Mouse (Mus musculus): ENCODE results near the gene Itfg2. TPM values are rescaled to one million over a fixed set of nuclear protein-coding genes. Genes with fewer than 3 reads are reported as not detected.

The Itfg2 gene
- total and polyA plus RNA-seq, 3 experiments = 8.0 to 45.1 (median 17.9) TPM

DNA sequence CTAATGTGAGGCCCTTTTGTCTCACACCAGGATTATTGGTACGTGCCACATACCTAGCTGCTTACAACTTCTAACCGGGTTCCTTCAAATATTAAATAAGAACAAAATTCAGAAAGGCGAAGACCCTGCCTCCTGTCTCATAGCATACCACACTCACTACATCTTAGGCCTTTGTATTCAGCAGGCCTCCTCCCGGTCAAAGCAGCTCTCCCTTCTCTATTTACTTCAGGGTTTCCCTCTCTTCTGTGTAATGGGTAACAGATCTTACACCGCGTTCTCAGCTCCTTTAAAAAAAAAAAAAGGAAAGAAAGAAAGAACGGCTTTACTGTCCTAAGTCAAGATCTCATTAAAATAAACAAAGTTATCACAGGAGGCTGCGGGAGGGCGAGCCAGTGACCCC lies 62.8 kb downstream of the Itfg2 start:
- Histone ChIP-seq H3K79me2 (replicated peaks; ENCODE audit: control insufficient read depth, extremely low read depth, insufficient read depth, poor library complexity, severe bottlenecking) (peaks cover 51% of the 10 kb centered on the region), H3K4me2 (ENCODE audit: insufficient read depth, low read depth, poor library complexity, severe bottlenecking) (peak overlapping the region; percentile 89), H3K9ac (ENCODE audit: insufficient read depth, low read depth) (peak overlapping the region; percentile 95), H3K4me1 (ENCODE audit: control insufficient read depth in 1 of 2, insufficient read depth in 2 of 2) (peaks cover 13 to 58% of the 10 kb centered on the region in 2 experiments), H3K36me3 (replicated peaks in 1 of 2; ENCODE audit: control insufficient read depth in 1 of 2, insufficient read depth in 1 of 2, low read length in 1 of 2) (peaks cover 27 to 58% of the 10 kb centered on the region in 2 experiments), H3K27me3 (replicated peaks) (no peaks in the 10 kb centered on the region), H3K27ac (ENCODE audit: insufficient read depth, low read depth) (no peak overlapping the region), H3K9me3 (replicated peaks; ENCODE audit: low read length) (no peaks in the 10 kb centered on the region), H3K4me3 (replicated peaks in 1 of 3; ENCODE audit: low read depth in 2 of 3, low read length in 2 of 3, poor library complexity in 1 of 3) (peak overlapping the region; percentile 77 to 88 (median 85))
- no peak for TF ChIP-seq MYC (IDR thresholded peaks at IDR 0.05; ENCODE audit: low read depth, low read length)
- 0 out of 2 replicates have a peak, but pooled peaks have one; percentile 36 for TF ChIP-seq SIN3A (IDR thresholded peaks at IDR 0.05; ENCODE audit: low read length)
- DNase-seq (ENCODE audit: extremely low read depth) = no peak
- in situ Hi-C loops (cut with MboI; ENCODE audit: low pct_ligation_motif_present, low pct_unique_long_range_greater_than_20kb, low sequenced_read_pairs) (loop anchor here (5.0 kb wide), 1 partner anchor 50 kb away; no protein-coding TSS in a partner anchor), dilution Hi-C loops (cut with MboI; ENCODE audit: extremely low pct_ligation_motif_present, extremely low pct_unique_long_range_greater_than_20kb, low sequenced_read_pairs) (no loop called here)

Other genes with a start within 250 kb of the Itfg2 start
- not detected in 2 replicates for gene Tead4, start 124.1 kb downstream of the Itfg2 start, total RNA-seq (2012; rRNA removed)
- not detected in 2 replicates for gene Tead4, start 124.1 kb downstream of the Itfg2 start, total RNA-seq (2014; rRNA removed)
- 0.15 TPM in 1 of 2 replicates, not detected in the other for gene Tead4, start 124.1 kb downstream of the Itfg2 start, polyA plus RNA-seq (2012; ENCODE audit: insufficient read length, low read depth)
- gene Tulp3, start 69.1 kb downstream of the Itfg2 start, total RNA-seq (2012; rRNA removed) = 4.9 and 5.5 TPM in 2 replicates
- gene Tulp3, start 69.1 kb downstream of the Itfg2 start, total RNA-seq (2014; rRNA removed) = 3.7 and 5.6 TPM in 2 replicates
- 11.5 and 13.1 TPM in 2 replicates for gene Tulp3, start 69.1 kb downstream of the Itfg2 start, polyA plus RNA-seq (2012; ENCODE audit: insufficient read length, low read depth)
- gene Rhno1, start 62.0 kb downstream of the Itfg2 start, total RNA-seq (2012; rRNA removed) = 28.7 and 34.9 TPM in 2 replicates
- 18.5 and 19.3 TPM in 2 replicates for gene Rhno1, start 62.0 kb downstream of the Itfg2 start, total RNA-seq (2014; rRNA removed)
- gene Rhno1, start 62.0 kb downstream of the Itfg2 start, polyA plus RNA-seq (2012; ENCODE audit: insufficient read length, low read depth) = 53.4 and 60.0 TPM in 2 replicates
- gene Foxm1, start 62.0 kb downstream of the Itfg2 start, total RNA-seq (2012; rRNA removed) = 14.3 and 16.8 TPM in 2 replicates
- gene Foxm1, start 62.0 kb downstream of the Itfg2 start, total RNA-seq (2014; rRNA removed) = 5.8 and 6.0 TPM in 2 replicates
- 32.5 and 41.0 TPM in 2 replicates for gene Foxm1, start 62.0 kb downstream of the Itfg2 start, polyA plus RNA-seq (2012; ENCODE audit: insufficient read length, low read depth)
- 0.13 TPM in 1 of 2 replicates, not detected in the other for gene Tex52, start 49.5 kb downstream of the Itfg2 start, total RNA-seq (2012; rRNA removed)
- gene Tex52, start 49.5 kb downstream of the Itfg2 start, total RNA-seq (2014; rRNA removed) = not detected in 2 replicates
- gene Tex52, start 49.5 kb downstream of the Itfg2 start, polyA plus RNA-seq (2012; ENCODE audit: insufficient read length, low read depth) = not detected in 2 replicates
- not detected in 2 replicates for gene Gm44596, start 49.4 kb downstream of the Itfg2 start, total RNA-seq (2012; rRNA removed)
- not detected in 2 replicates for gene Gm44596, start 49.4 kb downstream of the Itfg2 start, total RNA-seq (2014; rRNA removed)
- not detected in 2 replicates for gene Gm44596, start 49.4 kb downstream of the Itfg2 start, polyA plus RNA-seq (2012; ENCODE audit: insufficient read length, low read depth)
- 0.13 TPM in 2 replicates for gene Nrip2, start 25.6 kb downstream of the Itfg2 start, total RNA-seq (2012; rRNA removed)
- gene Nrip2, start 25.6 kb downstream of the Itfg2 start, total RNA-seq (2014; rRNA removed) = not detected in 2 replicates
- 1.1 and 1.3 TPM in 2 replicates for gene Nrip2, start 25.6 kb downstream of the Itfg2 start, polyA plus RNA-seq (2012; ENCODE audit: insufficient read length, low read depth)
- gene Fkbp4, start 13.7 kb upstream of the Itfg2 start, total RNA-seq (2012; rRNA removed) = 265 and 319 TPM in 2 replicates
- gene Fkbp4, start 13.7 kb upstream of the Itfg2 start, total RNA-seq (2014; rRNA removed) = 190 and 198 TPM in 2 replicates
- 304 and 366 TPM in 2 replicates for gene Fkbp4, start 13.7 kb upstream of the Itfg2 start, polyA plus RNA-seq (2012; ENCODE audit: insufficient read length, low read depth)
- gene Pzp, start 101.8 kb upstream of the Itfg2 start, total RNA-seq (2012; rRNA removed) = not detected in 2 replicates
- not detected in 2 replicates for gene Pzp, start 101.8 kb upstream of the Itfg2 start, total RNA-seq (2014; rRNA removed)
- gene Pzp, start 101.8 kb upstream of the Itfg2 start, polyA plus RNA-seq (2012; ENCODE audit: insufficient read length, low read depth) = not detected in 2 replicates
- not detected in 2 replicates for gene A2ml1, start 156.7 kb upstream of the Itfg2 start, total RNA-seq (2012; rRNA removed)
- not detected in 2 replicates for gene A2ml1, start 156.7 kb upstream of the Itfg2 start, total RNA-seq (2014; rRNA removed)
- gene A2ml1, start 156.7 kb upstream of the Itfg2 start, polyA plus RNA-seq (2012; ENCODE audit: insufficient read length, low read depth) = not detected in 2 replicates
- gene Klrb1a, start 198.6 kb upstream of the Itfg2 start, total RNA-seq (2012; rRNA removed) = not detected in 2 replicates
- gene Klrb1a, start 198.6 kb upstream of the Itfg2 start, total RNA-seq (2014; rRNA removed) = not detected in 2 replicates
- gene Klrb1a, start 198.6 kb upstream of the Itfg2 start, polyA plus RNA-seq (2012; ENCODE audit: insufficient read length, low read depth) = not detected in 2 replicates
- not detected in 2 replicates for gene Clec2h, start 237.5 kb upstream of the Itfg2 start, total RNA-seq (2012; rRNA removed)
- gene Clec2h, start 237.5 kb upstream of the Itfg2 start, total RNA-seq (2014; rRNA removed) = not detected in 2 replicates
- gene Clec2h, start 237.5 kb upstream of the Itfg2 start, polyA plus RNA-seq (2012; ENCODE audit: insufficient read length, low read depth) = not detected in 2 replicates